Mouse (Mus musculus) cerebellum, postnatal 4 days (tissue): ENCODE results near the gene Itpkb.

Source experiments
- DNase-seq, 2 experiments: peaks; one replicate each; pipeline ENCODE4 v3.0.0; 2022; ENCODE audit warnings: low spot score in 2 of 2, mixed read lengths in 1 of 2

Itpkb gene

GRCm38 (mm10) chr1:180330145-180330706 is at the start of gene Itpkb:
Gene Itpkb (plus strand): TSS chr1:180330485.
- peak in 1 of 2 experiments; percentile 32 for DNase-seq

- DNase-seq = no peak
These were observed 47.7 kb upstream of the Itpkb start for GRCm38 (mm10) chr1:180282581-180282980.

DNA sequence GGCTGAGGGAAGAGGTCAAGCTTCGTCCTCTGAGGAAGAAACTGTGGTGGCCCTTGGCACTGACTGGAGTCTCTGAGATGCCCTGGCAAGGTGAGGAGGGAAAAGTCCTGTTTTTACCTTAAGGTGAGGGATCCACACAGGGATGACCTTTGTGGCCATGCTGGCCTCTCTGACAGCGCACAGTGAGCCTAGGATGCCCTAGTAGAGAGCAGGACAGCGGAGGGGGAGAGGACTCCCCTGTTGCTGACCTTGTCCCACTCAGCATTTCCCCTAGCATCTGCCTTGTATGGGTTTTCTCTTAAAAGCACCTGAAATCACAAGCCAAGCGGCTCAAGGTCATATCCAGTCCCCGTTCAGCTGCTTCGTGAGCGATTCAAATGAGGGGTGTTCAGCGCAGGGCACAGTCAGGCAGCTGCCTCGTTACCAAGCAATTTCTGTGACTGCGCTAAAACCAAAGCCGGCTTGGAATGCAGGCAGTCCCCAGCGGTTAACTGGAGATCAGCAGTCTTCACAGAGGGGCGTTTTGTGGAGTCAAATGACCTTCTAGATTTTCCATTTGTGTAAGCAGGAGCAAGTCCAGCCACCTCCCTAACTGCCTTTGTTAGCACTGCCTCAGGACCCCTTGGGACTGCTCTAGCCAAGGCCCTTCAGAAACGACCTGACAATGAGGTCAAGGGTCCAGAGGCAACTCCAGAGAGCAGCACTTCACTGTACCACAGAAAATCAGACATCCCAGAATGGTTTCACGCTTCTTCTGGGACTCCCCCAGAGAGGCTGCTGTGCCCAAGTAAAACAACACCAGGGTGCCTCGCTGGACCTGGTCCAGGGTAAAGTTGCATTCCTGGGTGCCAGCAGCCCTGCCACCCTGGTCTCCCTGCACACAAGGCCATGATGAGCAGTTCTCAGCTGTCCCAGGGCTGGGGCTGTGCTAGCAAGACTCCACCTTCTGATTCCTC is 46.2 kb upstream of the Itpkb start:
- no peak for DNase-seq

- DNase-seq = no peak
These were observed 44.0 kb upstream of the Itpkb start for GRCm38 (mm10) chr1:180286081-180286831.

DNA sequence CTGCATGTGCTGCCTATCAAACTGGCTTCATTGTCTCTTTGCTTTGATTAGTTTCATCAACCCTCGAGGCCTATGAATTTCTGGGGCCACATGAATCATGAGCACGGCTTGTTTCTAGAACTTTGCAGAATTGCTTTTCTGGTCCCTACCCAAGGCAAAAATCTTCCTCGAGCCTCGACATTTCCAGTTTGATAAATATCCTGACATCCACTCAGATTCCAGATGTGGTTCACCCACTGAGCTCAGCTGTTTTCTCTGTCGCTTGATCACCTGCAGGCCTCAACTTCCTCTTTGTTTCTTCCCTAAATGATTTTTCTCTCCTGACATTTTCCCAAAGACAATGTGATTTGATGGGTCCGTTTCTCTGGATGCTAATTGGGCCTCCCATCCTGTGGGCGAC is 42.1 kb upstream of the Itpkb start:
- no peak for DNase-seq

DNA sequence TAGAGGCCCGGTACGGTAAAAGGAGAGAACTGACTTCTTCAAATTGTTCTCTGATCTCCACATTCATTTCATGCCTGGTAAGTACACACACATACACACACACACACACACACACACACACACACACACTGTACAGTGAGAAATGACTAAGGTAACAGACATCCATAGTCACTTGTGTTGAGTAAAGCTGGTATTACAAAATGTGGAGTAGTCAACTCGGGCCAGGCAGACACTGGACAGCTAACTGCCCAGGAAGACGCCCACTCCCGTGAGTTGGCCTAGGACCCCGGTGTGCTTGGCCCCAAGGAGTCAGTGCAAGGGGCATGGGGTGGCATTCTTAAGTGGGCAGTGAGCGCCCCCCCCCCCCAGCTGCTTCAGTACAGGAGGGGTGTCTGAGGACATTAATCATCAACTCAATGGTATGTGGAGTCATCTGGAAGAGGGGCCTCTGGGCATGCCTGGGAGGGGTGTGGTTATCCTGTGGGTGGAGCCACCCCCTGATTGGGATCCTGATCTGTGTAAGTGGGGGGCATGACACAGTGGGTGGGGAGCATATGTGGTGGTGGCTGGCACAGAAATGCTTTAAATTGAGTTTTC is 41.3 kb upstream of the Itpkb start:
- DNase-seq = no peak

DNA sequence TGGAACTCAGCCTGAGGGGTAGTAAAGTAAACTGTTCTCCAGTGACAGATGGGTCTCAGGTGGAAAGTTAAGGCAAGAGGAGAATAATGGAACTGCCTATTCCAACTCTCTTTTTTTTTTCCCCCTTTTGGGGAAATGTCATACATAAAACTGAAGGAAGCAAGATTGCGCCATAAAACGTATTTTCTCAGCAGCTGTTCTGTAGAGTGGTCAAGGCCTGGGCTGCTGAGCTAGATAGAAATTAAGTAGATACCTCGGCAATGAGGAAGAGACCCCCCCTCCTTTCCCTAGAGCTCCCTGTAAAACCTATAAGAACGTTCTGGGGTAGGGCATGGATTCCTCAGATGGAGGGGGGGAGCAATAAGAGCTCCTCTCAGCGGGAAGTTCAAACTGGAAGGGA is 40.5 kb upstream of the Itpkb start:
- DNase-seq = no peak

DNA sequence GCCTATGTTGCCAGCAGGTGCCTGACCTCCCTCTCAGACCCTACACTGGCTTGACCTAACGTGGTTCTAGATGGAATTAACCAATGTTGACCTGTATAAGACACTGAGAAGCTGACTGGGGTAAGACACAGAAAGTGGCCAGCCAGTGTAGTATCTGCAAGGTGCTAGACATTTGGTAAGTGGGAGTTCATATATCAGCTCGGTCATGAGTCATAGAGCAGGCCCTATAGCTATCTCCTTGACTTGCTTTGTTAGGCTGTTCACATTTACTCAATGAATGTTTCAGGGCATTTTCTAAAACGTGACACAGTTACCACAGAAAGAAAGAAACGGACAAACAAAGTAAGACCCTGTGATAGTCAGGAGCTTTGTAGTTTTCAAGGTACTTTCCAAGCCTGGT is 39.9 kb upstream of the Itpkb start:
- no peak for DNase-seq

- no peak for DNase-seq
These were observed 34.2 kb upstream of the Itpkb start for GRCm38 (mm10) chr1:180296088-180296487.

- no peak for DNase-seq
These were observed 30.6 kb upstream of the Itpkb start for GRCm38 (mm10) chr1:180299697-180300096.

GRCm38 (mm10) chr1:180300292-180300691 is 30.0 kb upstream of the Itpkb start:
- no peak for DNase-seq

- DNase-seq = no peak
These were observed 29.3 kb upstream of the Itpkb start for GRCm38 (mm10) chr1:180300997-180301396.

DNA sequence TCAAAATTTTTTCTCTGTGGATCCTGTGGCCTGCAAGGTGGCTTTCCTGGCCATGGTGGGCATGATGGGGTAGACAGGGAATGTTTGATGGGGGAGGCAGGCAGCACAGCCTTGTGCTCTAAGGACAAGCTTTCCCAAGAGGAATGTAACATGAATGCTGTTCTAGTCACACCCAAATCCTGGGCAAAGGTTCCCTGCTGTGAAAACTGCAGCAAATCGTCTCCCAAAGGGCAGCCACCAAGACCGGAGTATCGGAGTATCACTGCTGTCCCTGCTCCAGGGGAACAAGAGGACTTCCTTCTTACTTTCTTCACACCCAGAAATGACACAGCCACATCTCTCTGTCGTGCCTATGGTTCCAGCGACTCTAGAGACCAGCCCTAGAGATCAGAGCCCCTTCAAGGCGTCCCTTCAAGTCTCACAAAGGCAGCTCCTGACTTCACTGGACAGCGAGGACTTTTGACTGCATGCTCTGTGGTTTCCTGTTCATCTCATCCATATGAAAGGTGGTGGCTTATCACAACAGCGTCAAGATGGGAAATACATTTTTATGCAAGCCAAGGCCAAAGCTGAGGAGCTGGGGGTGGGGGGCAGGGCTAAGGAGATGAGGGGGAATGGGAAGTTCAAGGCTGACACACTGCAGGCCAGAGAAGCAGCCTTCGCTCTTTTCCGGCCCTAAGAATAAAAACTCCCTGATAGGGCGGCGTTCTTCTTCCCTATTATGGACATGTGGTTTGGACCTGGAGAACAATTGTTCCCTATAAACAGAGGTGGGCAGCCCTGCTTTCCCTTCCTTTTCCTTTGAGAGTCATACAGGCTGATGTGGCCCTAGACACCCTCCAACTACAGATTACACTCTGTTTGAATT is 27.8 kb upstream of the Itpkb start:
- DNase-seq = no peak

GRCm38 (mm10) chr1:180303600-180303999 is 26.7 kb upstream of the Itpkb start:
- DNase-seq = no peak

GRCm38 (mm10) chr1:180306889-180307288 is 23.4 kb upstream of the Itpkb start:
- DNase-seq = no peak

DNA sequence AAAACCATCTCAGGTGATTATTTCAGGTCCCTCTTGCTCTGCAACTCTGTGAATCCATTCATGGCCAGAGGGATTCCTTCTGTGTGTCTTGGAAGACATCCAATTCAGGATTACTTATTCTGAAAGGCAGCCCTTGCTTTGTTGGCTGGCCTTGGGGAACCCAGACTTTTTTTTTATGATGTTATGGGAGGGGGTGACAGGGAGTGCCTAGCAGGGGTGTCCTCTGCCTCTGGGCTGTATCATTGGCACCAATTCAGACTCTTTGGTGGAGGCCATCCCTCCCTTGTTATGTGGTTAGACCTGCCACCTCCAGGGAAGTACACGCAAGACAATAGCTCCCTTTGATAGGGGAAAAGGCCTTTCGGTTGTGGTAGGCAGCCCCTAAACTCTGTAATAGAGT is 22.6 kb upstream of the Itpkb start:
- no peak for DNase-seq

GRCm38 (mm10) chr1:180308897-180309296 is 21.4 kb upstream of the Itpkb start:
- DNase-seq = no peak

- DNase-seq = no peak
These were observed 18.0 kb upstream of the Itpkb start for GRCm38 (mm10) chr1:180312286-180312685.

DNA sequence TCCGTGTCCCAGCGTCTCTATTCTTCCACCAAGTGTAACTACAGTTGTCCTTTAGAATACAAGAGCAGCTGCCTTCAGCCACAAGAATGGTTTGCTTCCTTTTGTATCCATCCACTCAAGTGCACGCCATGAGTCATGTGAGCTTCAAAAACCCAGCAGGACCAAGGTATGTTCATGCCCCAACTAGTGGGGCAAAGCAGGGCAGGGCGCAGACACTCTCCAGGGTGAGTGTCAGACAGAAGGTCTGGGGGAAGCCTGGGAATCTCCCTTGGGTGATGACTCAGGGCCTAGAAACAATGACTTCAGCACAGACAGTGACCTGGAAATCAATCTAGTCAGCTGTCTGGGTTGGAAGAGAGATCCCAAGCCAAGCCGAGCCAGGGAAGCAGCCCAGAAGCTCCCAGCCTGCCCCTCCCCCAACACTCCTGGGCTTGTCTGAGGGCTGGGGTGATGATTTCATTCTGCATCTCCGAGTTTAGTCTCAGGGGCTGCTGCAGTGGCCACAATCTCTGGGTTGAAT is 17.4 kb upstream of the Itpkb start:
- peak in 1 of 2 experiments; percentile 72 for DNase-seq

GRCm38 (mm10) chr1:180313517-180314440 is 16.5 kb upstream of the Itpkb start:
- peak in 1 of 2 experiments; percentile 24 for DNase-seq
